Comparison of ENCODE assay signal across 14 mouse cellular contexts in genomic region chr14:24652591-24652990, GRCm38 (mm10).
"Had no signal": no experiment of that assay in that cellular context is flagged by ENCODE, and none has a peak within 500 bp of the region (broad histone marks: within the 10 kb centered on the region; RNA-seq: fewer than 3 reads in every experiment).

No protein-coding gene starts in this region.

- H3K36me3 ChIP-seq: kidney, embryonic 15.5 days; limb, embryonic 15.5 days; liver, embryonic 12.5 days; neural tube, embryonic 13.5 days had no signal

- ATAC-seq: liver, embryonic 12.5 days had no signal

- DNase-seq: kidney, postnatal 14 days; layer of hippocampus, postnatal 36 days; lung, embryonic 14.5 days; lung, postnatal 10 days; midbrain, embryonic 14.5 days; right cerebral cortex, postnatal 25 days; thymus, postnatal 4 days had no signal

- H3K9me3 ChIP-seq: kidney, embryonic 15.5 days; limb, embryonic 15.5 days; liver, embryonic 12.5 days; megakaryocyte, embryonic 14.5 days; neural tube, embryonic 13.5 days had no signal

- H3K27me3 ChIP-seq: kidney, embryonic 15.5 days; limb, embryonic 15.5 days; liver, embryonic 12.5 days; neural tube, embryonic 13.5 days had no signal

- H3K4me2 ChIP-seq: kidney, embryonic 15.5 days; limb, embryonic 15.5 days; liver, embryonic 12.5 days; lung, embryonic 14.5 days; neural tube, embryonic 13.5 days had no signal

- H3K4me3 ChIP-seq: kidney, embryonic 15.5 days; limb, embryonic 15.5 days; liver, embryonic 12.5 days; neural tube, embryonic 13.5 days had no signal

- H3K9ac ChIP-seq: kidney, embryonic 15.5 days; limb, embryonic 15.5 days; liver, embryonic 12.5 days; lung, embryonic 14.5 days; neural tube, embryonic 13.5 days had no signal

- H3K27ac ChIP-seq: kidney, embryonic 15.5 days; limb, embryonic 15.5 days; liver, embryonic 12.5 days; macrophage; neural tube, embryonic 13.5 days; stomach, postnatal 0 days had no signal

- H3K4me1 ChIP-seq: liver, embryonic 12.5 days had no signal
